8 mouse cellular contexts compared by ENCODE assay signal in genomic region chr7:44497361-44498055, GRCm38 (mm10). TPM values are rescaled to one million over a fixed set of nuclear protein-coding genes. Genes with fewer than 3 reads are reported as not detected.
DNase-seq lines count a peak whose midpoint lies in the region; ATAC-seq and TF ChIP-seq lines count a peak whose summit lies in the region.

No protein-coding gene starts in this region.

- no peak for TF ChIP-seq POLR2A in bone marrow macrophage, adult 2 months (IDR thresholded peaks at IDR 0.05; ENCODE audit: borderline replicate concordance, low read depth, low read length)

- H3K9me3 ChIP-seq in heart, embryonic 16.5 days (replicated peaks; ENCODE audit: control insufficient read depth, low read length), result no peaks in the 10 kb centered on the region
- H3K9me3 ChIP-seq in hindbrain, embryonic 12.5 days (replicated peaks), result no peaks in the 10 kb centered on the region
- no peaks in the 10 kb centered on the region for H3K9me3 ChIP-seq in midbrain, embryonic 13.5 days

- no peak for DNase-seq in heart, adult 9 months (ENCODE audit: low spot score in 2 of 2)
- DNase-seq in frontal cortex, postnatal 25 days (ENCODE audit: low spot score in 2 of 2), result no peak
- DNase-seq in lung, postnatal 36 days, result no peak

- H3K4me1 ChIP-seq in heart, embryonic 16.5 days (ENCODE audit: control insufficient read depth, insufficient read depth, low read length), result peaks cover 15% of the 10 kb centered on the region
- peaks cover 12% of the 10 kb centered on the region for H3K4me1 ChIP-seq in bone marrow macrophage, adult 2 months (ENCODE audit: control insufficient read depth, insufficient read depth, low read length)
- H3K4me1 ChIP-seq in hindbrain, embryonic 12.5 days, result peaks cover 20% of the 10 kb centered on the region
- H3K4me1 ChIP-seq in midbrain, embryonic 13.5 days (replicated peaks), result peaks cover 36% of the 10 kb centered on the region

- H3K27me3 ChIP-seq in heart, embryonic 16.5 days (ENCODE audit: control insufficient read depth, insufficient read depth, low read length), result peaks cover 3% of the 10 kb centered on the region; the same call in 1 of the 2 replicates
- H3K27me3 ChIP-seq in hindbrain, embryonic 12.5 days, result no peaks in the 10 kb centered on the region
- no peaks in the 10 kb centered on the region for H3K27me3 ChIP-seq in midbrain, embryonic 13.5 days

- H3K9ac ChIP-seq in heart, embryonic 16.5 days (ENCODE audit: low read length), result no peak overlapping the region
- H3K9ac ChIP-seq in hindbrain, embryonic 12.5 days, result peak overlapping the region; percentile 87
- H3K9ac ChIP-seq in midbrain, embryonic 13.5 days (replicated peaks), result peak overlapping the region; percentile 91

- peak overlapping the region; percentile 72 for H3K4me3 ChIP-seq in heart, embryonic 16.5 days (ENCODE audit: low read length)
- H3K4me3 ChIP-seq in bone marrow macrophage, adult 2 months (ENCODE audit: insufficient read depth, low read length), result peak overlapping the region; percentile 88; the same call in 1 of the 2 replicates
- peak overlapping the region; percentile 77 for H3K4me3 ChIP-seq in hindbrain, embryonic 12.5 days
- H3K4me3 ChIP-seq in midbrain, embryonic 13.5 days (replicated peaks), result peak overlapping the region; percentile 75

- WGBS in heart, embryonic 16.5 days, result 89% methylated on average over 10 of the region's 10 CpGs
- 86% methylated on average over 10 of the region's 10 CpGs for WGBS in hindbrain, embryonic 12.5 days
- WGBS in midbrain, embryonic 13.5 days, result 87% methylated on average over 10 of the region's 10 CpGs

- no peak overlapping the region for H3K27ac ChIP-seq in heart, embryonic 16.5 days (ENCODE audit: low read length)
- no peak overlapping the region for H3K27ac ChIP-seq in bone marrow macrophage, adult 2 months (ENCODE audit: insufficient read depth, low read depth, low read length)
- H3K27ac ChIP-seq in hindbrain, embryonic 12.5 days, result no peak overlapping the region
- peak overlapping the region; percentile 98 for H3K27ac ChIP-seq in midbrain, embryonic 13.5 days

- TF ChIP-seq CTCF in bone marrow macrophage, adult 2 months (IDR thresholded peaks at IDR 0.05; ENCODE audit: low read depth, low read length), result no peak

- H3K4me2 ChIP-seq in heart, embryonic 16.5 days (ENCODE audit: low read depth, low read length), result peak overlapping the region; percentile 76
- peak overlapping the region; percentile 82 for H3K4me2 ChIP-seq in hindbrain, embryonic 12.5 days (replicated peaks)
- H3K4me2 ChIP-seq in midbrain, embryonic 13.5 days (replicated peaks), result peak overlapping the region; percentile 84

- H3K36me3 ChIP-seq in heart, embryonic 16.5 days (ENCODE audit: control insufficient read depth, insufficient read depth), result peaks cover 3% of the 10 kb centered on the region; the same call in 1 of the 2 replicates
- peaks cover 20% of the 10 kb centered on the region for H3K36me3 ChIP-seq in hindbrain, embryonic 12.5 days
- peaks cover 21% of the 10 kb centered on the region for H3K36me3 ChIP-seq in midbrain, embryonic 13.5 days

- ATAC-seq in heart, embryonic 16.5 days (replicated peaks; ENCODE audit: extremely low read depth, insufficient read depth, low FRiP score), result no peak
- no peak for ATAC-seq in hindbrain, embryonic 12.5 days (ENCODE audit: low FRiP score)
- ATAC-seq in midbrain, embryonic 13.5 days, result no peak
- no peak for ATAC-seq in erythroid progenitor cell, adult 5-6 weeks (replicated peaks; ENCODE audit: low FRiP score, poor library complexity, severe bottlenecking)

RNA-seq across cellular contexts. Expression of gene Fam71e1, which starts 1.1 kb away (rescaled TPM):
- 6.8 and 7.6 TPM in 2 replicates for polyA plus RNA-seq in heart, embryonic 16.5 days (2015; fragmentation: Nextera tagmentation; extraction: Ambion mirVana)
- polyA plus RNA-seq in bone marrow macrophage, adult 2 months (2012; ENCODE audit: insufficient read depth, insufficient read length, missing spikeins), result 2.1 and 2.9 TPM in 2 replicates
- polyA plus RNA-seq in hindbrain, embryonic 12.5 days (2016; fragmentation: Nextera tagmentation; extraction: Ambion mirVana), result 25.2 and 26.0 TPM in 2 replicates
- polyA plus RNA-seq in midbrain, embryonic 13.5 days (2015; fragmentation: Nextera tagmentation; extraction: Ambion mirVana), result 43.0 and 46.1 TPM in 2 replicates
- total RNA-seq in erythroid progenitor cell, adult 5-6 weeks (2015; ENCODE audit: low replicate concordance), result not detected in 2 replicates
- not detected in 2 replicates for total RNA-seq in erythroid progenitor cell, adult 5-6 weeks (2017; ENCODE audit: low replicate concordance)

RNA-seq across cellular contexts. Expression of gene Emc10, which starts 1.2 kb away (rescaled TPM):
- 87.9 and 88.7 TPM in 2 replicates for polyA plus RNA-seq in heart, embryonic 16.5 days (2015; fragmentation: Nextera tagmentation; extraction: Ambion mirVana)
- polyA plus RNA-seq in bone marrow macrophage, adult 2 months (2012; ENCODE audit: insufficient read depth, insufficient read length, missing spikeins), result 82.1 and 89.3 TPM in 2 replicates
- polyA plus RNA-seq in hindbrain, embryonic 12.5 days (2016; fragmentation: Nextera tagmentation; extraction: Ambion mirVana), result 134 and 142 TPM in 2 replicates
- 118 and 129 TPM in 2 replicates for polyA plus RNA-seq in midbrain, embryonic 13.5 days (2015; fragmentation: Nextera tagmentation; extraction: Ambion mirVana)
- 81.7 and 90.1 TPM in 2 replicates for total RNA-seq in erythroid progenitor cell, adult 5-6 weeks (2015; ENCODE audit: low replicate concordance)
- total RNA-seq in erythroid progenitor cell, adult 5-6 weeks (2017; ENCODE audit: low replicate concordance), result 43.7 and 56.1 TPM in 2 replicates

RNA-seq across cellular contexts. Expression of gene Mybpc2, which starts 26.9 kb away (rescaled TPM):
- 4.5 and 4.6 TPM in 2 replicates for polyA plus RNA-seq in heart, embryonic 16.5 days (2015; fragmentation: Nextera tagmentation; extraction: Ambion mirVana)
- polyA plus RNA-seq in bone marrow macrophage, adult 2 months (2012; ENCODE audit: insufficient read depth, insufficient read length, missing spikeins), result not detected in 2 replicates
- polyA plus RNA-seq in hindbrain, embryonic 12.5 days (2016; fragmentation: Nextera tagmentation; extraction: Ambion mirVana), result 0.22 TPM in 1 of 2 replicates, not detected in the other
- polyA plus RNA-seq in midbrain, embryonic 13.5 days (2015; fragmentation: Nextera tagmentation; extraction: Ambion mirVana), result 0.16 and 0.23 TPM in 2 replicates
- total RNA-seq in erythroid progenitor cell, adult 5-6 weeks (2015; ENCODE audit: low replicate concordance), result 1.3 TPM in 1 of 2 replicates, not detected in the other
- total RNA-seq in erythroid progenitor cell, adult 5-6 weeks (2017; ENCODE audit: low replicate concordance), result not detected in 2 replicates

RNA-seq across cellular contexts. Expression of gene Josd2, which starts 29.7 kb away (rescaled TPM):
- 157 and 169 TPM in 2 replicates for polyA plus RNA-seq in heart, embryonic 16.5 days (2015; fragmentation: Nextera tagmentation; extraction: Ambion mirVana)
- polyA plus RNA-seq in bone marrow macrophage, adult 2 months (2012; ENCODE audit: insufficient read depth, insufficient read length, missing spikeins), result 46.7 and 51.3 TPM in 2 replicates
- polyA plus RNA-seq in hindbrain, embryonic 12.5 days (2016; fragmentation: Nextera tagmentation; extraction: Ambion mirVana), result 60.5 and 65.1 TPM in 2 replicates
- polyA plus RNA-seq in midbrain, embryonic 13.5 days (2015; fragmentation: Nextera tagmentation; extraction: Ambion mirVana), result 41.6 and 44.8 TPM in 2 replicates
- 130 and 183 TPM in 2 replicates for total RNA-seq in erythroid progenitor cell, adult 5-6 weeks (2015; ENCODE audit: low replicate concordance)
- total RNA-seq in erythroid progenitor cell, adult 5-6 weeks (2017; ENCODE audit: low replicate concordance), result 122 and 124 TPM in 2 replicates

RNA-seq across cellular contexts. Expression of gene Aspdh, which starts 32.3 kb away (rescaled TPM):
- 0.62 and 1.2 TPM in 2 replicates for polyA plus RNA-seq in heart, embryonic 16.5 days (2015; fragmentation: Nextera tagmentation; extraction: Ambion mirVana)
- polyA plus RNA-seq in bone marrow macrophage, adult 2 months (2012; ENCODE audit: insufficient read depth, insufficient read length, missing spikeins), result not detected in 2 replicates
- polyA plus RNA-seq in hindbrain, embryonic 12.5 days (2016; fragmentation: Nextera tagmentation; extraction: Ambion mirVana), result 1.3 and 3.9 TPM in 2 replicates
- 8.6 and 10.8 TPM in 2 replicates for polyA plus RNA-seq in midbrain, embryonic 13.5 days (2015; fragmentation: Nextera tagmentation; extraction: Ambion mirVana)
- total RNA-seq in erythroid progenitor cell, adult 5-6 weeks (2015; ENCODE audit: low replicate concordance), result not detected in 2 replicates
- 1.4 TPM in 1 of 2 replicates, not detected in the other for total RNA-seq in erythroid progenitor cell, adult 5-6 weeks (2017; ENCODE audit: low replicate concordance)
